Mouse (Mus musculus) thymus, postnatal 25 days (tissue): ENCODE measurements around the gene Pbx1.

ENCODE experiments used
- DNase-seq: peaks from one replicate; pipeline ENCODE4 v3.0.0; 2022

Pbx1 gene

GRCm38 (mm10) chr1:168295782-168296181, 136.3 kb downstream of the Pbx1 start:
- no peak for DNase-seq

- DNase-seq, result no peak
Measured at GRCm38 (mm10) chr1:168293673-168294072, 138.4 kb downstream of the Pbx1 start.

DNA sequence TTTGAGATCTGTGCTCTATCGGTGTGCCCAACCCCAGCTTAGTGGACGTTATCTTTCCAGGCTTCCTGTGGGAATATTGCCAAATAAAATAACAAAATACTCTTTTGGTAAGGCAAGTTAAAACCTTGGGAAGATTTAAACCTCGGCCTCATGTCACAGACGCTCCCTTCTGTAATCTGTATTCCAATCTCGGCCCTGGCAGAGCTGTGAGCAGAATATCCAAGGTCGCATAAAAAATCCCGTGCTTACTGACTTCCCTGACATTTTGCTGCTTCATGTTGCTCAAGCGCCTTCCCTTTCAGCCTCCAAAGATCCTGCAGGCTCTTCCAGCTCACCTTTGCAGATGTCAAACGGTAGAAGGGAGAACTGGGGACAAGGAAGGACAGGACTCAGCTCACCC, 140.0 kb downstream of the Pbx1 start:
- no peak for DNase-seq

DNA sequence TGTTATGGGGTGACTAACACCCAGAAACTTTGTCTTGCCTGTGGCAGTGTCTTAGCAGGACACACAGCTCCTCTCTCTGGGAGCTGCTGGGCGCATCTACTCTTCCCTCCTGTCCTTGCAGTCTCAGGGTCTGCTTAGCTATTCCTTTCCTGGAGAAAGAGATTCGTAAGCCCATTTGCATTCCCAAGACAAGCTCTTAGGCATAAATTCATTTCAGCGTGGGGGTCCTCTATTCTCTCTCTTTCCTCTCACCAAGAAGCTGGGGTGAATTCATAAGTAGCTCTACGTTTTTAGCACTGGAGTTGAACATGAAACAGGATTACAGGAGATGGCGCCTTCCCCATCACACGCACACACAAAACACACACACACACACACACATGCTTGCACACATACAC, 140.4 kb downstream of the Pbx1 start:
- no peak for DNase-seq

DNA sequence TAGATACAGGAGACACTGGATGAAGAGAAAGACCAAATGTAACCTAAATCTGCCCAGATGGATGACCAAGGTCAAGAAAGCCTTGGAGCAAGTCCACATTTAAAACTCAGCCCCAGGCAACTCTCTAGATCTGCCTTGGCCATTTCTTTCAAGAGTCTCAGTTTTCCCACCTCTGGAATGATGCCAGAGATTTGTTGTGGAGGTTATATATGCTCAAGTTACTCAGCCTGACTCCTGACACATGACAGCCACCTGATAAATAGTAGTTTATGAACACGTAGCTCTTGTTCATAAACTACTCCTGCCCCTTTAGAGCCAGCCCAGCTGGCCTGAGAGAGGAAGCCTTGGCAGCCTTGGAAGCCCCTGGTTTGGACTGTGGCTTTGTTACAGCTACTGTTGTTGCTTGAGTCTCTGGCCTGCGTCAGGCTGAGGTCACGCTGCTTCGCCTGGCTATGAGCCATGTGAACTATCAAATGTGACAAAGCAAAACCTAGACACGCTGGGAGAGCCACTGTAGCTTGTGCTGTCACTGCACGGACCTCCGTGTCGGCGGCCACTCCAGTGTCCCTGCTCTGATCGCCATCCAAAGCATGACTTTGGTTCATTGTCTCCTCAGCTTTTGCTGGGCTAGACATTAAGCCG, 140.9 kb downstream of the Pbx1 start:
- DNase-seq, result no peak

- DNase-seq, result no peak
Measured at GRCm38 (mm10) chr1:168290236-168290985, 141.7 kb downstream of the Pbx1 start.

- no peak for DNase-seq
Measured at GRCm38 (mm10) chr1:168288891-168289545, 143.1 kb downstream of the Pbx1 start.

- no peak for DNase-seq
Measured at GRCm38 (mm10) chr1:168287843-168288591, 144.1 kb downstream of the Pbx1 start.

DNA sequence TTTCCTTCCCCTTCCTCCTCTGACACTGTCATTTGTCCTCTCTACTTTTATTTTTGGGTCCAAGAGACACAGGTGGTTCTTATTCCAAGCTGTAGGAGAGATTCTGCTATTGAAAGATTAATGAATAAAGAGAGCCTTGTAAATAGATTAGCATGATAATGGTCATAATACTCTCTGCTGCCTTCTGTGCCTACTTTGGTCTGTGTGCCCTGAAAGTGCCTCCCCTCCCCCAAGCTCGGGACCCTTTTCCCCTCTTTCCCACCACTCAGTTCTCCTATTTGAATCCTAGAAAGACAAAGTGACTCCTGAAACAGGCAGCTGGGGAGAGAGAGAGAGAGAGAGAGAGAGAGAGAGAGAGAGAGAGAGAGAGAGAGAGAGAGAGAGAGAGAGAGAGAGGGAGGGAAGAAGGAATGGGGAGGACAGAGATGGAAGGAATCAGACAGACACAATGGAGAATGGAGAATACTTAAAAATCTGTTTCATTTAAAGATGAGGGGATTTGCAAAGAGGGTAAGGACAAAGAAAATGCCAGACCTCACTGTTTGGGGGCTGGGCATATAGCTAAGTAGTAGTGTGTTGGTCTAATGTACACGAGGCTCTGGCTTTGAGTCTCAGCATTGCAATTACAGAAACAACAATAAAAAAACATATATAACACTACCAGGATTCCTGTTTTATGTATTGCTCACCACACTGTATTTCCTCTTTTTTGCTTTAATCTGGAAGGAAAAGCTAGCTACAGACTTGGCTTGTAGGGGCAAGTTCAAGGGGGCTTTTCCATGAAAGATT, 145.0 kb downstream of the Pbx1 start:
- no peak for DNase-seq

DNA sequence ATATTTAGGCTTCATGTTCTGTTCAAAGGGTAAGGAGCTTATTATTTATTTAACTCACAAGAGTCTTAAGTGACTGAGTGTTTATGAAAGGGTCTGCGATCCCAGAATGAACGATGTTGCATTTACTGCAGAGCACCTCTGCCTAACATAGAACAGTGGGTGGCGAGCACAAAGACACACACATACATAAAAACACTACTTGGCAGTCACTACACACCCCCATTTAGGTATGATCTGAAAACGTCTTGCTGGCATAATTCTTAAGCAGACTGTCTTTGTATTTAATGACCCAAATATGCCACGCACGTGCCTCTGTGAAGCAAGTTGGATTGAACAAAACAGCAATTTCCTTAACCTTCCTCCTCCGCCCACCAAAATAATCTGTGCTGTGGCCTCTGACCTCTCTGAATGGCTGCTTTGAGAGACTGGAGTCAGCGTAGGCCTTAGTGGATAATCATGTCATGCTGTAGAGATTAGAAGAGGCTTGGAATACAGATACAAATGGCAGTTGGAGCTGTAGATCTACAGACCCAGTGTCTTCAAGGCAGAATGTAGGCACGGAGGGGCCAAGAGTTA, 147.4 kb downstream of the Pbx1 start:
- no peak for DNase-seq

DNA sequence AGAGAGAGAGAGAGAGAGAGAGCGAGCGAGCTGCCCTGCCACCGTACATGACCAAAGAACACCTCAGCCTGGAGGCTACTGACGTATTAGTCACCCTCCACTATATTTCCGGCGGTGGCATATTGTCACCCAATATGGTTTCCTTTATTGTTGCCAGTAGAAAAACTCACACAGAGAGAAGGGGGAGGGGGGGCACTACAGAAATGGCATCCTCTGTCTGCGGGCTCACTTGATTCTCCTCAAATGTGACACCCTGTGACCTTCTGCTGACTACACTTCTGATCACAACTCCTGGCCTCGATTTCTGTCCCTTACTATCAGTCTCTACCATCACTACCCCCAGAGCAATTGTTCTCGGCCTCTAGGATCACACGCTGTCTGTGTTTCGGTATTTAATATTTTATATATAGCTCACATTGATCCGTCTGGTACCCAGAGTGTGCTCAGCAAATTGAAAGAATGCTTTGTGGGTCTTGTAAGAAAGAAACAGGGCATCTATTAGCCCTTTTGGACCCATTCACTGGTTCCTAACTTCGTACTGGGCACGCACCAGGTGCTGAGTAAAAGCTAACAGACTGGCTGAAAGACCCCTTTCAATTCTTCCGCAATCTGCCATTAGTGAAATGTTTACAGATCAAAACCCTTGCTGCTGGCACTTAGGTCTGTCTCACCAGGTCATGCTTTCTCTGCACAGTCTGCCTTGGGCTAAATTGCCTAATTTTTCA, 148.1 kb downstream of the Pbx1 start:
- no peak for DNase-seq

DNA sequence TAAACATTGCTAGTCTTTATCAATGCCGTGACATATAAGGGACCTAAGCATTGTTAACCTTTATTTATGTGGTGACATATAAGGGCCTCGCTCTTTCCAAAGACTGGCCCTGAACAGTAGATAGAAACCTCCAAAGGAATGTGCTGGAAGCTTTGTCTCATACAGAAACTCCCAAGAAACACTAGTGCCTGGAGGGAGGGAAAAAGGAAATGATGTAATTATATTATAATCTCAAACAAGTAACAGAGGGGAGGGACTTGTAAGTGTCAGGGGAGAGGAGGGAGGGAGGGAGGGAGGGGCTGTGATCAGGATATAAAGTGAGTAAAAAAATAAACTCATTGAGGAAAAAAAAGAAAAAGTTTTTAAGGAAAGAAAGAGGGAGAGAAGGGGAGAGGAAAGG, 148.6 kb downstream of the Pbx1 start:
- no peak for DNase-seq

DNA sequence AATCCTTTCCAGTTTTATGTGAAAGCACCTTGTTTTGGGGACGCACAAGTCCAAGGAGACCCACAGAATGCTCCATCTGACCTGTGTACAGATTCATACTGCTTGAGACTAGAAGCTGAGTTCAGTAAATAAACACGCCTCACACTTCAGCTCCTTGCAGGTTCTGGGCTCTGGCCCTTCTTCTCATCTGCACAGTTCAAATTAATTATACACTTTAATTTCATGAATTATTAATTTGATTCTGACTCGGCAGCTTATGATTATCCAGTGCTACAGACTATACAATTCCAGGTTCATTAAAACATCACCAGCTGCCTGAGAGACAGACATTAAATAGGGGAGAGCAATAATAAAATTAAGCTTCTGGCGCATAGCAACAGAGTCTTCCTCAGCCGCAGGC, 156.4 kb downstream of the Pbx1 start:
- no peak for DNase-seq

GRCm38 (mm10) chr1:168274296-168274695, 157.8 kb downstream of the Pbx1 start:
- no peak for DNase-seq

- no peak for DNase-seq
Measured at GRCm38 (mm10) chr1:168272091-168272490, 160.0 kb downstream of the Pbx1 start.

DNA sequence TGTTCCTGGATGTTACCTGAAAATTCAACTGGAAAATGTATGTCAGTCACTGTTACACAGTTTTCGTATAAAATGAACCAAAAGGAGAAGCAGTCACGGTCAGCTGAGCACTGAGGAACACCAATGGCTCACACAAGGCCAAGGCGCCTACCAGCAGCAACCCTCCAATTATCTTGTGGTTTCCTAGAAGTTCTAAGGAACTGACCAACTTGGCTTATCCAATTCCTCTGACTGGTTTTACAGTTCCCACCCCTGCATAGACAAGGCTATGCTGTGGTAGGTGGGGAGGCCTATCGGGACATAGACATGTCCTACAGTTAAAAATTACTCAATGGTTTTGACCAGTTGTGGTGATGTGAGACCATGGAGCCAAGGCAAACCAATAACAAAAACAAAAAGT, 160.9 kb downstream of the Pbx1 start:
- no peak for DNase-seq

DNA sequence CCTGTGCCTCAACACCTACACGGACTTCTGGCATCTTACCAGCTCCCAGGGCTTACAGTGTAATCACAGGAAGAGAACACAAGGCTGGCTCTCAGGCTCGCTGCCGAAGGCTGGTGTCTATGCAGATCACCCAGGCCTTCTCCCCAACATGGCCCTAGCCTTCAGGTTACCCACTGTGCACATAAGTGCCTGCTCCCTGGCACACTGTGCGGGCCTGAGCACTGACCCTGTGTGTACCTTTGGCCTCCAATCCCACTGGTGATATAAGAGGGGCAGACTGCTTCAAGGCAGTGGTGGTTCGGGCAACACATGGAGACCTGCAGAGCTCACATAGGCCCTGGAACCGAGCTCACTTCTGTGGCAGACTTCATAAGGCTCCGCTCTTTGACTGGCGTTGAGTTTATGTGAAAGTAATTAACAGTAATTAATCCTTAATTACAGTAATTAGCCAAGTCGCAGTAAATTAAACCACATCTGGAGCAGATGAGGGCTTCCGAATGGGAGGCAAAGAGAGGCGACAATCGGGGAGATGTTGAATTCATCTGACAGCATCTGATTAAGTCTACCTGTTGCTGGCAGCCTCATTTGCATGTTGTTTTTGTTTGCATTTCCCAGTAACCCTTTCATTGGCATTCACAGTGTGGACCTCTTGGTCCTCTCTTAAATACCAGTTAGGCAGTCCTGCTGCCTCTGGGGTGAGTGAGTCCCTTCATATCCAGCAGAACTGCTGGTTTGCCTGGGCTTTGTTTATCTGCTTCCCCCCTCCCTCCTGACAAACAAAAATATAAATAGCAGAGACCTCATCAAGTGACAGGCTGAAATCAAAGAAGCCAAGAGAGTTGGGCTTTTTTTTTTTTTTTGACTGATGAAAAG, 163.1 kb downstream of the Pbx1 start:
- DNase-seq, result no peak

DNA sequence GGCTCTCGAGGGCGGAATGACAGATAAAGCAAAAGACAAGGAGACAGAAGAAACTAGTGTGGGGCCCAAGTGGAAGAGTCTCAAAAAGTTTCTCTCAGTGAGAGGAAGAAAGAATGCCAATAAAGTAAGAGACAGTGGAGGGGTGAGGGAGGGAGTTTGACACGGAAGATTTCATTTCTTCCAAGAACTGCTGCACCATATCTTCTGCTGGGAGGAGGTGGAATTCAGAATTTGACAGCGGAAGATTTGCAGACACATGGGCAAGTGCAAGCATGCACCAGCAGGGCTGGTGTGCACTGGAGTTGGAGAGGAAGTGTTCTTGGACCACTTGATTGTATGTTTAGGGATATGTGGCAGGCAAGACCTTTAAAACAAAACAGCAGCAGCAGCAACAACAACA, 163.8 kb downstream of the Pbx1 start:
- no peak for DNase-seq

DNA sequence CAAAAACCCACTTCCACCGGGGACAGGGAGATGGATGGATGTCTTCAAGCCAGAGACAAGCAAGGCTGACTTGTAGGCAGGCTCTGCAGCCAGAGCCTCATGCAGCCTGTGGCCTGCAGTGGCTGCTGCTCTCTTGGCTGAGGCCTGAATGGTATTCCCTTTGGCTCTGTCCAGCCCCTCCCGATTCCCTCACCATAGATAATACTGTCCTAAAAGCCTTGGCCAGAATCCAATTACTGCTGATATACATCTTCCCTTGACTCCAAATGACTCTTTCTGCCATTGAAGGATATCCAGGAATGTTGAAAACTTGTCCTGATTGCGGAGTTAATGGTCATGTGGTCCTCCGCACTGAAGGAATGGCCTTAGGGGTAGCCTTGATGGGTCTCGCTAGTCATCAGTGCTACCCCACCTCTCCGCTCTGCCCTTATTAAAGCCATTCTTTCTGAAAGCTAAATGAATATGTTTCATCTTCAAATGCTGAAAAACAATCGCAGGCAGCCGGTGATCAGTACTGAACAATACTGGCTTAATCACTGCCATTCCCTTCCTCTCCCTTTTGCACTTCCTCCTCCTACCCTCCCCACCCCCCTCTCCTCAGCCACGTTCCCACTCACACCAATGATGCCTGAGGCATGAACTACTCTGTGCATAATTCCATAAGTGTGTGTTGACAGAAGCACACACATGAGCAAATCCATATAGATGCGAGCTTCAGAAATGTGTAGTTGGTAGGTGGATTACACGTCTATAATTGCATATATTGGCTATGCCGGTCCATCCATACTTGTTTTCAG, 166.3 kb downstream of the Pbx1 start:
- DNase-seq, result no peak

DNA sequence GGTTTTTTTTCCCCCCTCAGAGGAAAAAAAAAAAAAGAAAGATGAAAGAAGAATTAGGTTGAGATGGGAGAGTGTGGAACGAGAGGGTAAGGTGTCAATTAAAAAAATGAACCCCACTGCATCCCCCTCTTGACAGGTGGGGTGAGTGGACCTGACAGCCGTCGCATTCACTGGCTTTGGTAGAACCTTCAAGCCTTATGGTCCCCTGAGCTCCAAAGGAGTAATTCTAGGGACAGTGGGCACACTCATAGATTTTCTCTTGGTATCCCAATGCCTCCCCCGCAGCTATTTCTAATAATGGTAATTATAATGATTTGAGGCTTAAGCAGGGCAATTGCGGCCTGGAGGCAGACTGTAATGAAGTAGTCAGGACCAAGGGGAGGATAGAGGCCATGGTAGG, 167.0 kb downstream of the Pbx1 start:
- DNase-seq, result no peak
